Mouse (Mus musculus): ENCODE measurements around the gene C1s1. TPM values are rescaled to one million over a fixed set of nuclear protein-coding genes. Genes with fewer than 3 reads are reported as not detected.
"Not testable (repeated sequence)": the region's sequence is repeated elsewhere in the genome, so short reads cannot be mapped to it uniquely, and the experiment has no call there.

The C1s1 gene
- polyA plus RNA-seq, 1 experiment from 2014 or later, result 130 TPM

- Histone ChIP-seq H3K4me2 (ENCODE audit: low read depth, low read length) (no peak overlapping the region), H3K36me3 (replicated peaks; ENCODE audit: insufficient read depth, low read length) (no peaks in the 10 kb centered on the region), H3K27ac (ENCODE audit: low read depth) (no peak overlapping the region), H3K4me1 (ENCODE audit: insufficient read depth) (peaks cover 20% of the 10 kb centered on the region), H3K9me3 (ENCODE audit: low read length) (no peaks in the 10 kb centered on the region), H3K9ac (replicated peaks) (no peak overlapping the region), H3K4me3 (ENCODE audit: low read depth, low read length) (no peak overlapping the region), H3K27me3 (ENCODE audit: insufficient read depth, low read length) (no peaks in the 10 kb centered on the region)
- ATAC-seq (no peak), DNase-seq (no peak)
- 64% methylated on average over 6 of the region's 6 CpGs for WGBS (ENCODE audit: insufficient replicate concordance)
- TF ChIP-seq CTCF (IDR thresholded peaks at IDR 0.05; ENCODE audit: low read depth) (no peak), EP300 (IDR thresholded peaks at IDR 0.05; ENCODE audit: low read depth) (no peak)
Observed at GRCm38 (mm10) chr6:124491427-124491826, 50.7 kb downstream of the C1s1 start.

DNA sequence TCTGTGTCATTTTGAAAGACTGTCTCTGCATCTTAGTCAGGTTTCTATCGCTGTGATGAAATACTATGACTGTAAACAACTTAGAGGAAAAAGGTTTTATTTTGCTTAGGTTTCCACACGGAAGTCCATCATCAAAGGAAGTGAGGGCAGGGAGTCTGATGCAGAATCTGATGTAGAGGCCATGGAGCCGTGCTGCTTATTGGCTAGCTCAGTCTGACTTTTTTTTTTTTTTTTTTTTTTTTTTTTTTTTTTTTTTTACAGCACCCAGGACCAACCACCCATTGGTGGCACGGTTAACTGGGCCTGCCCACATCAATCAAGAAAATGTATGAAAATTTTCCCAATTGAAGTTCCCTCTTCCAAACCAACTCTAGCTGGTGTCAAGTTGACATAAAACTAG, 53.2 kb downstream of the C1s1 start:
- H3K4me1 ChIP-seq (ENCODE audit: insufficient read depth), result peaks cover 19% of the 10 kb centered on the region
- no peak overlapping the region for H3K9ac ChIP-seq (replicated peaks)
- H3K4me3 ChIP-seq (ENCODE audit: low read depth, low read length), result no peak overlapping the region
- no peak for TF ChIP-seq CTCF (IDR thresholded peaks at IDR 0.05; ENCODE audit: low read depth)
- no peak for TF ChIP-seq EP300 (IDR thresholded peaks at IDR 0.05; ENCODE audit: low read depth)
- no peak for ATAC-seq
- no peaks in the 10 kb centered on the region for H3K27me3 ChIP-seq (ENCODE audit: insufficient read depth, low read length)
- no peaks in the 10 kb centered on the region for H3K36me3 ChIP-seq (replicated peaks; ENCODE audit: insufficient read depth, low read length)
- H3K27ac ChIP-seq (ENCODE audit: low read depth), result no peak overlapping the region
- H3K4me2 ChIP-seq (ENCODE audit: low read depth, low read length), result no peak overlapping the region
- 88% methylated on average over 4 of the region's 4 CpGs for WGBS (ENCODE audit: insufficient replicate concordance)
- no peaks in the 10 kb centered on the region for H3K9me3 ChIP-seq (ENCODE audit: low read length)
- no peak for DNase-seq

DNA sequence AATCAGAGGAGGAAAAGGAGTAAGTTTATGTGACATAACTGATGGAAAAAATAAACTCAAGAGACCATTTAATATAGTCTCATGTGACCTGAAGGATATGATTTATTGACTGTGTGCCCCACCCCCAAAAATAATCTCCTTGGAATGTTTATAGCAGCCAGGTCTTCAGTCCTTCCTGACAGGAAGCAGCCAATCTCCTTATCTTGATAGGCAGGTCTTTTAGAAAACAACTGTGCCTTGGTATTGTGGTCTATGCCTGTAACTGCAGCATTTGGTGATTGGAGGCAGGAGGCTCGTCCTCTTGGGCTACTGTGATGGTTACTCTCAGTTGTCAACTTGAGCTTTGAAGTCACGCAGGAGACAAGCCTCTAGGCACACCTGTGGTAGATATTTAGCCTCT, 54.6 kb downstream of the C1s1 start:
- no peak overlapping the region for H3K27ac ChIP-seq (ENCODE audit: low read depth)
- ATAC-seq (no peak), DNase-seq (no peak)
- H3K4me3 ChIP-seq (ENCODE audit: low read depth, low read length), result no peak overlapping the region
- peaks cover 9% of the 10 kb centered on the region for H3K4me1 ChIP-seq (ENCODE audit: insufficient read depth)
- no peak overlapping the region for H3K9ac ChIP-seq (replicated peaks)
- H3K9me3 ChIP-seq (ENCODE audit: low read length), result no peaks in the 10 kb centered on the region
- TF ChIP-seq EP300 (IDR thresholded peaks at IDR 0.05; ENCODE audit: low read depth) (no peak), CTCF (IDR thresholded peaks at IDR 0.05; ENCODE audit: low read depth) (no peak)
- H3K36me3 ChIP-seq (replicated peaks; ENCODE audit: insufficient read depth, low read length), result no peaks in the 10 kb centered on the region
- no peaks in the 10 kb centered on the region for H3K27me3 ChIP-seq (ENCODE audit: insufficient read depth, low read length)
- WGBS (ENCODE audit: insufficient replicate concordance), result 33% methylated on average over 2 of the region's 2 CpGs
- no peak overlapping the region for H3K4me2 ChIP-seq (ENCODE audit: low read depth, low read length)

GRCm38 (mm10) chr6:124485414-124486144, 56.6 kb downstream of the C1s1 start:
- 54% methylated on average over 21 of the region's 21 CpGs for WGBS (ENCODE audit: insufficient replicate concordance)

DNA sequence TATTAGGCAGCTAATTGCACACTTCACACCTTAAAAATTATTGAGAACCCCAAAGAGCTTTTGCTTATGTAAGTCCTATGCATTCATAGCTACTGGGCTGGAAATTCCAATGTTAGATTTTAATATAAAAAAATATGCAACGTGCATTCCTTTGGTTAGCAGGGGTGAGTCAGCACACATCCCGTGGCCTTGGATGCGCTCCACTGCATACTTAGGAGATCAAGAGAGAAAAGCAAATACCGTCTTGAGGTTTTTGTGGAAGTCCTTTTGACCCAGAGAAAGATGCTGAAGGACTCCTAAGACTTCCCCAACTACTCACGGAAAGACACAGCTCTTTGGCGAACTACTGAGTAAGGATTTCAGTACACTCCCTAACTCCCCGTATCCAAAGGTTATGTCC, 57.3 kb downstream of the C1s1 start:
- Histone ChIP-seq H3K27me3 (ENCODE audit: insufficient read depth, low read length) (no peaks in the 10 kb centered on the region), H3K27ac (ENCODE audit: low read depth) (no peak overlapping the region), H3K4me2 (ENCODE audit: low read depth, low read length) (no peak overlapping the region), H3K4me3 (ENCODE audit: low read depth, low read length) (no peak overlapping the region), H3K9ac (replicated peaks) (no peak overlapping the region), H3K9me3 (ENCODE audit: low read length) (no peaks in the 10 kb centered on the region), H3K4me1 (ENCODE audit: insufficient read depth) (peaks cover 3% of the 10 kb centered on the region), H3K36me3 (replicated peaks; ENCODE audit: insufficient read depth, low read length) (no peaks in the 10 kb centered on the region)
- no peak for DNase-seq
- no peak for TF ChIP-seq EP300 (IDR thresholded peaks at IDR 0.05; ENCODE audit: low read depth)
- TF ChIP-seq CTCF (IDR thresholded peaks at IDR 0.05; ENCODE audit: low read depth), result no peak
- 79% methylated on average over 7 of the region's 7 CpGs for WGBS (ENCODE audit: insufficient replicate concordance)
- no peak for ATAC-seq

More at GRCm38 (mm10) chr6:124485414-124486144, 56.6 kb downstream of the C1s1 start:
- no peak for DNase-seq
- Histone ChIP-seq H3K9me3 (ENCODE audit: low read length) (no peaks in the 10 kb centered on the region), H3K9ac (replicated peaks) (no peak overlapping the region), H3K4me3 (ENCODE audit: low read depth, low read length) (no peak overlapping the region), H3K36me3 (replicated peaks; ENCODE audit: insufficient read depth, low read length) (no peaks in the 10 kb centered on the region), H3K27ac (ENCODE audit: low read depth) (no peak overlapping the region), H3K4me1 (ENCODE audit: insufficient read depth) (peaks cover 3% of the 10 kb centered on the region), H3K4me2 (ENCODE audit: low read depth, low read length) (no peak overlapping the region), H3K27me3 (ENCODE audit: insufficient read depth, low read length) (no peaks in the 10 kb centered on the region)
- ATAC-seq, result no peak
- TF ChIP-seq CTCF (IDR thresholded peaks at IDR 0.05; ENCODE audit: low read depth) (no peak), EP300 (IDR thresholded peaks at IDR 0.05; ENCODE audit: low read depth) (no peak)

DNA sequence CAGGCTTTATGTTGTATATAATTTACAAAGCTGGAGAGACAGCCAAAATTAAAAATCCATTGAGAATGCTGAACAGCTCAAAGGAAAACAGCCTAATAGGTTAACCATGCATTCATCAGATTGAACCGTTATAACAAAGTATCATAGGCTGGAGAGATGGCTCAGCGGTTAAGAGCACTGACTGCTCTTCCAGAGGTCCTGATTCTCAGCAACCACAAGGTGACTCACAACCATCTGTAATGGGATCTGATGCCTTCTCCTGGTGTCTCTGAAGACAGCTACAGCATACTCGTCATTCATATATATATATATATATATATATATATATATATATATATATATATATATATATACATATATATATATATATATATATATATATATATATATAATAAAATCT, 58.3 kb downstream of the C1s1 start:
- not testable (repeated sequence) for DNase-seq; H3K9me3 ChIP-seq (ENCODE audit: low read length); H3K27me3 ChIP-seq (ENCODE audit: insufficient read depth, low read length); H3K4me3 ChIP-seq (ENCODE audit: low read depth, low read length); H3K4me2 ChIP-seq (ENCODE audit: low read depth, low read length); H3K36me3 ChIP-seq (replicated peaks; ENCODE audit: insufficient read depth, low read length); ATAC-seq; H3K27ac ChIP-seq (ENCODE audit: low read depth); H3K9ac ChIP-seq (replicated peaks)
- 77% methylated on average over 3 of the region's 3 CpGs for WGBS (ENCODE audit: insufficient replicate concordance)
- peaks cover 13% of the 10 kb centered on the region for H3K4me1 ChIP-seq (ENCODE audit: insufficient read depth)
